ENCODE assay signal across 10 mouse cellular contexts in the genomic region with DNA sequence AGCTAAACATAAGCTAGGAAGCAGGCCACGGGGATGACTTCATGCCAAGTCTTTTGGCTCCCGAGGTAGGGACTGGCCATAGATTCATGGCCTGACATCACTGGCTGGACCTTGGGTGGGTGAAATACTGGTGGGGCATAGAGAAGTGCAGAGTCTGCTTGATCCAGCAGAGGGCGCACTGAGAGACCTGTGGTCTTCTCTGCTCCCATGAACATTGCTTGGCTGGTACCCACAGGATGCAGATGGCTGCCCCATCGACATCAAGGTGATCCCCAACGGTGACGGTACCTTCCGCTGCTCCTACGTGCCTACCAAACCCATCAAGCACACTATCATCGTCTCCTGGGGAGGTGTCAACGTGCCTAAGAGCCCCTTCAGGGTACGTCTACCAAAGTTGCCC. TPM values are rescaled to one million over a fixed set of nuclear protein-coding genes. Genes with fewer than 3 reads are reported as not detected.
DNase-seq lines count a peak whose midpoint lies in the region; ATAC-seq and TF ChIP-seq lines count a peak whose summit lies in the region.
"Had no signal": no experiment of that assay in that cellular context is flagged by ENCODE, and none has a peak within 500 bp of the region (broad histone marks: within the 10 kb centered on the region; RNA-seq: fewer than 3 reads in every experiment).

No protein-coding gene starts in this region.

- TF ChIP-seq POLR2A in liver, adult 2 months (IDR thresholded peaks at IDR 0.05; ENCODE audit: extremely low read depth, insufficient read depth, low read length): no peak
- TF ChIP-seq POLR2A in spleen, adult 2 months (IDR thresholded peaks at IDR 0.05; ENCODE audit: low read depth, low read length): no peak

- TF ChIP-seq CTCF in liver, adult 2 months (IDR thresholded peaks at IDR 0.05; ENCODE audit: low read depth, low read length): peak; percentile 84
- peak; percentile 67; the same call in 1 of the 2 replicates for TF ChIP-seq CTCF in spleen, adult 2 months (IDR thresholded peaks at IDR 0.05; ENCODE audit: extremely low read depth, insufficient read depth, insufficient read length, insufficient replicate concordance)

- H3K4me2 ChIP-seq in liver, embryonic 11.5 days: no peak overlapping the region
- H3K4me2 ChIP-seq: hindbrain, embryonic 15.5 days; neural tube, embryonic 13.5 days had no signal

- H3K27me3 ChIP-seq in liver, adult 2 months (ENCODE audit: control insufficient read depth, insufficient read depth, low read length): no peaks in the 10 kb centered on the region
- no peaks in the 10 kb centered on the region for H3K27me3 ChIP-seq in liver, embryonic 11.5 days (replicated peaks; ENCODE audit: control insufficient read depth, insufficient read depth, low read length)
- H3K27me3 ChIP-seq in spleen, adult 2 months (ENCODE audit: control insufficient read depth, insufficient read depth, low read length): no peaks in the 10 kb centered on the region
- H3K27me3 ChIP-seq: hindbrain, embryonic 15.5 days; neural tube, embryonic 13.5 days had no signal

- no peaks in the 10 kb centered on the region for H3K36me3 ChIP-seq in liver, adult 2 months (ENCODE audit: control insufficient read depth, insufficient read depth, low read length)
- H3K36me3 ChIP-seq in liver, embryonic 11.5 days (ENCODE audit: control insufficient read depth, insufficient read depth, low read length): peaks cover 4% of the 10 kb centered on the region; the same call in 1 of the 2 replicates
- no peaks in the 10 kb centered on the region for H3K36me3 ChIP-seq in spleen, adult 2 months (ENCODE audit: control insufficient read depth, insufficient read depth, low read length)
- H3K36me3 ChIP-seq: hindbrain, embryonic 15.5 days had no signal

- WGBS in liver, adult 2 months: 58% methylated on average over 11 of the region's 11 CpGs
- WGBS in liver, embryonic 11.5 days: 68% methylated on average over 11 of the region's 11 CpGs
- 49% methylated on average over 11 of the region's 11 CpGs for WGBS in spleen, adult 2 months

- H3K4me1 ChIP-seq in liver, adult 2 months (ENCODE audit: control insufficient read depth, insufficient read depth, low read length): no peaks in the 10 kb centered on the region
- no peaks in the 10 kb centered on the region for H3K4me1 ChIP-seq in liver, embryonic 11.5 days (replicated peaks; ENCODE audit: control insufficient read depth, insufficient read depth, low read length)
- H3K4me1 ChIP-seq in spleen, adult 2 months (ENCODE audit: control insufficient read depth, insufficient read depth, insufficient read length): no peaks in the 10 kb centered on the region
- H3K4me1 ChIP-seq: hindbrain, embryonic 15.5 days; neural tube, embryonic 13.5 days had no signal

- H3K27ac ChIP-seq in liver, adult 2 months (replicated peaks; ENCODE audit: insufficient read depth, low read depth, low read length): no peak overlapping the region
- no peak overlapping the region for H3K27ac ChIP-seq in liver, embryonic 11.5 days (ENCODE audit: low read depth, low read length)
- no peak overlapping the region for H3K27ac ChIP-seq in spleen, adult 2 months (ENCODE audit: insufficient read depth, low read length)
- H3K27ac ChIP-seq: hindbrain, embryonic 15.5 days; neural tube, embryonic 13.5 days had no signal

- peak; percentile 35 to 55 for DNase-seq in cerebellum, postnatal 25 days
- peak; percentile 17 for DNase-seq in liver, adult 2 months (ENCODE audit: extremely low read depth, low read depth, low spot score)
- no peak for DNase-seq in liver, embryonic 11.5 days (ENCODE audit: low spot score)
- DNase-seq in adrenal gland, postnatal 14 days: peak; percentile 75
- peak; percentile 65 for DNase-seq in kidney, postnatal 10 days
- peak in 1 of 2 experiments; percentile 38 for DNase-seq in spleen, adult 2 months (ENCODE audit: low read depth in 1 of 2, low spot score in 2 of 2)
- DNase-seq in left cerebral cortex, adult 9 months (ENCODE audit: low spot score in 2 of 2): no peak

- ATAC-seq in cerebellum, adult (ENCODE audit: insufficient number of reproducible peaks, low FRiP score, low TSS enrichment): no peak
- ATAC-seq in liver, embryonic 11.5 days (replicated peaks; ENCODE audit: low FRiP score): no peak

- H3K9me3 ChIP-seq in liver, embryonic 11.5 days (ENCODE audit: control insufficient read depth, low read length): no peaks in the 10 kb centered on the region
- H3K9me3 ChIP-seq: hindbrain, embryonic 15.5 days; neural tube, embryonic 13.5 days had no signal

- H3K9ac ChIP-seq in liver, adult 2 months (ENCODE audit: low read depth, low read length): no peak overlapping the region
- no peak overlapping the region for H3K9ac ChIP-seq in liver, embryonic 11.5 days (ENCODE audit: low read depth, low read length)
- H3K9ac ChIP-seq: hindbrain, embryonic 15.5 days; neural tube, embryonic 13.5 days had no signal

- H3K4me3 ChIP-seq in liver, adult 2 months (ENCODE audit: insufficient read depth, low read depth, low read length): no peak overlapping the region
- no peak overlapping the region for H3K4me3 ChIP-seq in liver, embryonic 11.5 days (ENCODE audit: low read depth, low read length)
- H3K4me3 ChIP-seq in spleen, adult 2 months (ENCODE audit: extremely low read depth, insufficient read depth, insufficient read length): no peak overlapping the region
- H3K4me3 ChIP-seq: hindbrain, embryonic 15.5 days; neural tube, embryonic 13.5 days had no signal

- H3K79me2 ChIP-seq in liver, adult 2 months (ENCODE audit: control insufficient read depth, insufficient read depth, low read length): no peaks in the 10 kb centered on the region

RNA-seq across cellular contexts. Expression of a gene that starts 11.7 kb away (rescaled TPM):
- 0.07 and 0.28 TPM in 2 replicates for total RNA-seq in liver, adult 2 months (2014; rRNA removed)
- 0.04 and 0.09 TPM in 2 replicates for polyA plus RNA-seq in liver, adult 2 months (2012; rRNA removed)
- 4.7 and 6.2 TPM in 2 replicates for polyA plus RNA-seq in liver, embryonic 11.5 days (2014; fragmentation: Nextera tagmentation; extraction: Ambion mirVana)
- total RNA-seq in adrenal gland, postnatal 14 days (2021): 4.2 and 5.3 TPM in 2 replicates
- 0.32 and 0.38 TPM in 2 replicates for polyA plus RNA-seq in spleen, adult 2 months (2012; rRNA removed)

RNA-seq across cellular contexts. Expression of a gene that starts 22.7 kb away (rescaled TPM):
- total RNA-seq in liver, adult 2 months (2014; rRNA removed): 86.8 and 90.5 TPM in 2 replicates
- polyA plus RNA-seq in liver, adult 2 months (2012; rRNA removed): 167 and 181 TPM in 2 replicates
- 223 and 247 TPM in 2 replicates for polyA plus RNA-seq in liver, embryonic 11.5 days (2014; fragmentation: Nextera tagmentation; extraction: Ambion mirVana)
- 169 and 183 TPM in 2 replicates for total RNA-seq in adrenal gland, postnatal 14 days (2021)
- 182 and 226 TPM in 2 replicates for polyA plus RNA-seq in spleen, adult 2 months (2012; rRNA removed)

RNA-seq across cellular contexts. Expression of a gene that starts 26.5 kb away (rescaled TPM):
- total RNA-seq in liver, adult 2 months (2014; rRNA removed): not detected in 2 replicates
- not detected in 2 replicates for polyA plus RNA-seq in liver, adult 2 months (2012; rRNA removed)
- 0.34 and 0.55 TPM in 2 replicates for polyA plus RNA-seq in liver, embryonic 11.5 days (2014; fragmentation: Nextera tagmentation; extraction: Ambion mirVana)
- total RNA-seq in adrenal gland, postnatal 14 days (2021): not detected in 2 replicates
- polyA plus RNA-seq in spleen, adult 2 months (2012; rRNA removed): 0.34 TPM in 1 of 2 replicates, not detected in the other
- polyA plus RNA-seq: neural tube, embryonic 13.5 days had no signal

RNA-seq across cellular contexts. Expression of a gene that starts 48.7 kb away (rescaled TPM):
- under 0.01 and 0.09 TPM in 2 replicates for total RNA-seq in liver, adult 2 months (2014; rRNA removed)
- 0.11 and 0.34 TPM in 2 replicates for polyA plus RNA-seq in liver, adult 2 months (2012; rRNA removed)
- polyA plus RNA-seq in liver, embryonic 11.5 days (2014; fragmentation: Nextera tagmentation; extraction: Ambion mirVana): 4.1 and 5.6 TPM in 2 replicates
- 4.9 and 6.3 TPM in 2 replicates for total RNA-seq in adrenal gland, postnatal 14 days (2021)
- 0.05 and 0.23 TPM in 2 replicates for polyA plus RNA-seq in spleen, adult 2 months (2012; rRNA removed)

RNA-seq across cellular contexts. Expression of a gene that starts 56.5 kb away (rescaled TPM):
- 0.09 and 0.20 TPM in 2 replicates for total RNA-seq in liver, adult 2 months (2014; rRNA removed)
- polyA plus RNA-seq in liver, adult 2 months (2012; rRNA removed): 0.15 and 1.1 TPM in 2 replicates
- polyA plus RNA-seq in liver, embryonic 11.5 days (2014; fragmentation: Nextera tagmentation; extraction: Ambion mirVana): 0.36 and 0.53 TPM in 2 replicates
- total RNA-seq in adrenal gland, postnatal 14 days (2021): not detected in 2 replicates
- not detected in 2 replicates for polyA plus RNA-seq in spleen, adult 2 months (2012; rRNA removed)

Comparison
In these comparisons a context has a peak if more than half of its experiments do, and no peak if none do; other contexts are left out.
1. DNase-seq: peak in cerebellum, postnatal 25 days (2 of 2), liver, adult 2 months (single experiment), adrenal gland, postnatal 14 days (single experiment) and kidney, postnatal 10 days (single experiment); none in liver, embryonic 11.5 days (single experiment) and left cerebral cortex, adult 9 months (0 of 2).